Mouse (Mus musculus): ENCODE results near the gene Spaca4.

- TF ChIP-seq POLR2A (IDR thresholded peaks at IDR 0.05; ENCODE audit: insufficient read depth, low read depth, low read length): no peak
- TF ChIP-seq CTCF (IDR thresholded peaks at IDR 0.05; ENCODE audit: insufficient read depth, low read depth, low read length): no peak
Observed at GRCm38 (mm10) chr7:45750162-45750561, 24.5 kb upstream of the Spaca4 start.
